Mouse (Mus musculus) stomach, embryonic 14.5 days (tissue): ENCODE results near the gene Kmt2c. TPM values are rescaled to one million over a fixed set of nuclear protein-coding genes. Genes with fewer than 3 reads are reported as not detected.

ENCODE experiments used
- polyA plus RNA-seq: library from polyadenylated mRNA; unstranded; fragments of >200 nt; fragmentation: Nextera tagmentation; extraction: Ambion mirVana; gene quantifications from 2 replicates; pipeline ENCODE4 v1.2.1, GENCODE M21; 2014

Kmt2c gene
- polyA plus RNA-seq, 1 experiment from 2014 or later: 28.8 TPM

Other genes starting within 250 kb of the Kmt2c start
- gene Cct8l1, start 17.3 kb upstream of the Kmt2c start, polyA plus RNA-seq: 0.17 TPM in 1 of 2 replicates, not detected in the other
- gene Xrcc2, start 207.0 kb upstream of the Kmt2c start, polyA plus RNA-seq: 9.3 and 13.2 TPM in 2 replicates